Mouse (Mus musculus) bone marrow macrophage, adult 2 months (primary cell): ENCODE data around the gene Morn3. TPM values are rescaled to one million over a fixed set of nuclear protein-coding genes. Genes with fewer than 3 reads are reported as not detected.

Experiments
- H3K27ac ChIP-seq: 2 replicates; pipeline ENCODE4 v1.5.1; 2012; ENCODE audit warnings: low read depth, low read length; ENCODE audit not compliant: insufficient read depth
- H3K4me1 ChIP-seq: 2 replicates; pipeline ENCODE4 v1.6.1; 2012; ENCODE audit warnings: low read length; ENCODE audit not compliant: control insufficient read depth, insufficient read depth
- H3K4me3 ChIP-seq: 2 replicates; pipeline ENCODE4 v1.5.1; 2012; ENCODE audit warnings: mild to moderate bottlenecking, low read length, moderate library complexity; ENCODE audit not compliant: insufficient read depth
- CTCF ChIP-seq: IDR thresholded peaks from 2 replicates; pipeline ENCODE4 v1.5.1; 2012; ENCODE audit warnings: low read depth, mild to moderate bottlenecking, low read length, moderate library complexity
- POLR2A ChIP-seq: IDR thresholded peaks from 2 replicates; pipeline ENCODE4 v1.6.1; 2012; ENCODE audit warnings: mild to moderate bottlenecking, low read depth, low read length, borderline replicate concordance
- polyA plus RNA-seq: library from polyadenylated mRNA; stranded (reverse); fragments of >200 nt; gene quantifications from 2 replicates; pipeline ENCODE4 v1.2.4, GENCODE M21; 2012; ENCODE audit not compliant: missing spikeins, insufficient read depth, insufficient read length

The Morn3 gene
- polyA plus RNA-seq, 1 experiment, result not detected

- Histone ChIP-seq H3K4me1 (peaks cover 44% of the 10 kb centered on the region), H3K4me3 (peak overlapping the region; percentile 11; the same call in 1 of the 2 replicates), H3K27ac (peak overlapping the region; percentile 62)
- peak; percentile 31; the same call in 1 of the 2 replicates for TF ChIP-seq CTCF
- no peak; the same call in 1 of the 2 replicates for TF ChIP-seq POLR2A
Observed at GRCm38 (mm10) chr5:123013599-123014315, 33.1 kb downstream of the Morn3 start.

GRCm38 (mm10) chr5:123011705-123012104, 35.1 kb downstream of the Morn3 start:
- TF ChIP-seq POLR2A (no peak), CTCF (no peak)
- Histone ChIP-seq H3K4me3 (no peak overlapping the region), H3K27ac (no peak overlapping the region), H3K4me1 (peaks cover 38% of the 10 kb centered on the region)

GRCm38 (mm10) chr5:123010806-123011205, 36.0 kb downstream of the Morn3 start:
- H3K4me1 ChIP-seq, result peaks cover 38% of the 10 kb centered on the region
- H3K27ac ChIP-seq, result no peak overlapping the region
- TF ChIP-seq CTCF, result peak; percentile 30; the same call in 1 of the 2 replicates
- TF ChIP-seq POLR2A, result no peak
- no peak overlapping the region for H3K4me3 ChIP-seq

GRCm38 (mm10) chr5:123009873-123010272, 36.9 kb downstream of the Morn3 start:
- Histone ChIP-seq H3K4me3 (no peak overlapping the region), H3K4me1 (peaks cover 38% of the 10 kb centered on the region), H3K27ac (peak overlapping the region; percentile 93)
- TF ChIP-seq CTCF, result no peak
- no peak for TF ChIP-seq POLR2A

- TF ChIP-seq CTCF (no peak), POLR2A (no peak)
- Histone ChIP-seq H3K27ac (peak overlapping the region; percentile 93), H3K4me3 (no peak overlapping the region), H3K4me1 (peaks cover 35% of the 10 kb centered on the region)
Observed at GRCm38 (mm10) chr5:123008877-123009493, 37.8 kb downstream of the Morn3 start.

GRCm38 (mm10) chr5:123005716-123006592, 40.9 kb downstream of the Morn3 start:
- no peak overlapping the region for H3K4me3 ChIP-seq
- TF ChIP-seq CTCF (no peak), POLR2A (no peak)
- H3K4me1 ChIP-seq, result peaks cover 29% of the 10 kb centered on the region
- H3K27ac ChIP-seq, result no peak overlapping the region

GRCm38 (mm10) chr5:123000901-123001300, 45.9 kb downstream of the Morn3 start:
- H3K4me1 ChIP-seq, result peaks cover 22% of the 10 kb centered on the region
- H3K27ac ChIP-seq, result no peak overlapping the region
- no peak overlapping the region for H3K4me3 ChIP-seq
- TF ChIP-seq CTCF (no peak), POLR2A (no peak)

- Histone ChIP-seq H3K4me3 (no peak overlapping the region), H3K4me1 (peaks cover 24% of the 10 kb centered on the region), H3K27ac (peak overlapping the region; percentile 47)
- no peak for TF ChIP-seq CTCF
- TF ChIP-seq POLR2A, result no peak
Observed at GRCm38 (mm10) chr5:122997205-122998204, 49.3 kb downstream of the Morn3 start.

- H3K27ac ChIP-seq, result no peak overlapping the region
- TF ChIP-seq CTCF, result no peak
- no peak for TF ChIP-seq POLR2A
Observed at GRCm38 (mm10) chr5:122994910-122995309, 51.9 kb downstream of the Morn3 start.

More at GRCm38 (mm10) chr5:122994910-122995309, 51.9 kb downstream of the Morn3 start:
- Histone ChIP-seq H3K4me1 (peaks cover 32% of the 10 kb centered on the region), H3K4me3 (no peak overlapping the region)
